Mouse (Mus musculus) lung, postnatal 4 days (tissue): Measurements from ENCODE around the gene Dnah7c.
A peak's percentile ranks its signal among the peaks of the same experiment; 100 is the strongest.

Source experiments
- DNase-seq, 2 experiments: peaks; one replicate each; pipeline ENCODE4 v3.0.0; 2021

The Dnah7c gene

DNA sequence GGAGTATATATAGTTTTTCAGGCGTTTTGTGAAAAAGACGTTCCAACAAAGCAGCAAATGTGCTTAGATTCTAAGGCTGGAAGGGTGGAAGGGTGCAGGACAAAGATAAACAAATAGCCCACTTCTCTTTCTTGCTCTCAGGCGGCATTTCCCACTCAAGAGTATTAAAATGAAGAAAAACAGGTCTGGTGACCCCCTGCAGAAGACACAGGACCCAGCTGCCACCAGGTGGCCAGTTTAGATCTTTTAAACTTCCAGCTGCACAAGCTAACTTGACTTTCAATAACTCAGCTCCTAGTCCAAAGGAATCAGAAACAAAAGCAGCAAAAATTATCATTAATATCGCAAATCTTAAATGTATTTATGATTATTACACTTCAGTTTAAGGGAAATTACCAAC lies 431.1 kb downstream of the Dnah7c start:
- peak; percentile 20 to 39 for DNase-seq
